Mouse (Mus musculus) forebrain, embryonic 12.5 days (tissue): ENCODE results near the gene Hdac6. TPM values are rescaled to one million over a fixed set of nuclear protein-coding genes. Genes with fewer than 3 reads are reported as not detected.

Experiments
- ATAC-seq: fragments of 200-750 bp; cut with Nextera tagmentation; 2 replicates; pipeline ENCODE4 v1.8.0; 2017; ENCODE audit warnings: moderate TSS enrichment; ENCODE audit not compliant: low FRiP score
- H3K27ac ChIP-seq: fragments of 300-500 bp; sonication (generic); 2 replicates; pipeline ENCODE4 v1.5.1; 2016; ENCODE audit warnings: mild to moderate bottlenecking
- H3K27me3 ChIP-seq: fragments of 300-500 bp; sonication (generic); 2 replicates; pipeline ENCODE4 v1.6.1; 2016; ENCODE audit warnings: mild to moderate bottlenecking
- H3K36me3 ChIP-seq: fragments of 300-500 bp; sonication (generic); replicated peaks from 2 replicates; pipeline ENCODE4 v1.6.1; 2016; ENCODE audit warnings: mild to moderate bottlenecking
- H3K4me1 ChIP-seq: fragments of 300-500 bp; sonication (generic); 2 replicates; pipeline ENCODE4 v1.6.1; 2016
- H3K4me2 ChIP-seq: fragments of 300-500 bp; sonication (generic); 2 replicates; pipeline ENCODE4 v1.6.1; 2016; ENCODE audit warnings: mild to moderate bottlenecking, moderate library complexity
- H3K4me3 ChIP-seq: fragments of 300-500 bp; sonication (generic); replicated peaks from 2 replicates; pipeline ENCODE4 v1.5.1; 2016; ENCODE audit warnings: mild to moderate bottlenecking
- H3K9ac ChIP-seq: fragments of 300-500 bp; sonication (generic); 2 replicates; pipeline ENCODE4 v1.6.1; 2016; ENCODE audit warnings: mild to moderate bottlenecking
- H3K9me3 ChIP-seq: fragments of 300-500 bp; sonication (generic); 2 replicates; pipeline ENCODE4 v1.6.1; 2016
- WGBS: fragments of 180-500 bp; shearing (Covaris S2); methylation state at CpG from one replicate; pipeline ENCODE4 v1.1.7; 2016; 5-methylcytosine and 5-hydroxymethylcytosine counted together
- polyA plus RNA-seq: library from polyadenylated mRNA; unstranded; fragments of >200 nt; fragmentation: Nextera tagmentation; extraction: Ambion mirVana; gene quantifications from 2 replicates; pipeline ENCODE4 v1.2.1, GENCODE M21; 2016

Hdac6 gene
- 81.5 and 85.6 TPM in 2 replicates for polyA plus RNA-seq

DNA sequence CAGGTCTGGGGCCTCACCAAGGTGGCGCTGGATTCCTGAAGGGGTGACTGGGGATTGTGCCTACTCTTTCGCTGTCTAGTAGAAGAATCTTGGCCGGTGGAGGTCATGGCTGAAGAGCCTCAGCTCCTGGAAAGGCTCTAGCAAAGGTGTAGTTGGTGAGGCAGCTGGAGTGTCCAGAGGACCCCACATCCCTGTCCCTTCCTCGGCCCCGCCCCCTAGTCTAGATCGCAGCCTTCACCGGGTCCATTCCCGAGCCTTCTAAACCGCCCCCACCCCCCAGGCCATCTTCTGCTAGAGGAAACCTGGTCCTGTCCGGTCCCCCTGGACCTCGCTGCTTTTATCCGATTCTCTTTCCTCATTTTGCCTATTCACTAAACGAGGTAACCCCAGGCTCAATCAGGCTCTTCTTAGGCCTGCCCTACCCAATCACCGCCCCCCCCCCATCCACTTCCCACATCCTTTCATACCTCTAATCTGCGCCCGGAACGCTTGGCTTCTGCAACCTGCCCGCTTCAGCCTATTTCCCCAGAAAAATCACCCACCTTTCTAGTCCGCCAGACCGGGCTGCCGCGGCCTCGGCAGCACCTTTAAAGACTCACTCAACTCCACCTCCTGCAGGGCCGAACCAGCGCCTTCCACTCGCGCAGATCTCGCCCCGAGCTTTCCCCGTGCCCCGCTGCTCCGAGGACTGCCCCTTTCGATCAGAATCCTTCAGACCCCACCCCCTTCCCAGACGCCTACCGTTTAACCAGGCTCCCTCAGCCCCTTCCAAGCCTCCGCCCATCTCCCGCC is at the start of gene Hdac6:
Hdac6 (minus strand) TSS at position 782 of the 792 bp plus-strand sequence.
- H3K4me3 ChIP-seq, result peak within 1 kb of the TSS; percentile 46
- peaks cover 5% of the 10 kb centered on the region for H3K4me1 ChIP-seq
- WGBS, result 24% methylated on average over 36 of the region's 37 CpGs
- H3K36me3 ChIP-seq, result no peaks in the 10 kb centered on the region
- peak within 1 kb of the TSS; percentile 60 for H3K9ac ChIP-seq
- peak; percentile 57 for ATAC-seq
- no peaks in the 10 kb centered on the region for H3K9me3 ChIP-seq
- no peaks in the 10 kb centered on the region for H3K27me3 ChIP-seq
- H3K4me2 ChIP-seq, result peak within 1 kb of the TSS; percentile 60
- peak within 1 kb of the TSS; percentile 50; the same call in 1 of the 2 replicates for H3K27ac ChIP-seq

DNA sequence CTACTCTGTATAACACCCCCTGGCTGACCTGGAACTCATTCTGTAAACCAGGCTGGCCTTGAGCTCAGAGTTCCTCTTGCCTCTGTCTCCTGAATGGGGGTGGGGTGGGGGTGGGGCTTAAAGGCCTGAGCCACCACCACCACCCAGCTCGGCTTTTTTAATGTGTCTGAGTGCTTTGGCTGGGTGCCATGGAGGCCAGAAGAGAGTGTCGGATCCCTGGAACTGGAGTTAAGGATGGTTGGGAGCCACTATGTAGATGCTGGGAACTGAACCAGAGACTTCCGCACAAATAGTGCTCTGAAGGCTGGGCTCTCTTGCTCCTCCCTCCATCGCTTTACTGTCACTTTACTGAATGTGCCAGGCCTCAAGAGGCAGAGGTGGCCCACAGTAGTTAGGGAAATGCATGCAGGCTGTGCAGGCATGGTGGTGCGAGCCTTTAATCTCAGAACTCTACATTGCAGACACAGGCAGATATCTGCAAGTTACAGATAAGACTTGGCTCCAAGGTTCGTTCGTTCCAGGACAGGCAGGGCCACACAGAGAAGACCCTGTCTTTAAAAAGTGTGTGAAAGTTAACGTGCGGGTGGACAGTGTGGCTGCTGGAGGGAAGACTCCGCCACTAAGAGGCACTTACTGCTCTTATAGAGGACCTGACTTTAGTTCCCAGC is 45.5 kb upstream of the Hdac6 start:
- no peaks in the 10 kb centered on the region for H3K4me1 ChIP-seq
- WGBS, result 76% methylated on average over 10 of the region's 10 CpGs
- H3K36me3 ChIP-seq, result no peaks in the 10 kb centered on the region
- ATAC-seq, result no peak
- no peak overlapping the region for H3K9ac ChIP-seq
- no peaks in the 10 kb centered on the region for H3K27me3 ChIP-seq
- H3K4me2 ChIP-seq, result no peak overlapping the region
- no peaks in the 10 kb centered on the region for H3K9me3 ChIP-seq
- H3K4me3 ChIP-seq, result no peak overlapping the region
- H3K27ac ChIP-seq, result no peak overlapping the region

DNA sequence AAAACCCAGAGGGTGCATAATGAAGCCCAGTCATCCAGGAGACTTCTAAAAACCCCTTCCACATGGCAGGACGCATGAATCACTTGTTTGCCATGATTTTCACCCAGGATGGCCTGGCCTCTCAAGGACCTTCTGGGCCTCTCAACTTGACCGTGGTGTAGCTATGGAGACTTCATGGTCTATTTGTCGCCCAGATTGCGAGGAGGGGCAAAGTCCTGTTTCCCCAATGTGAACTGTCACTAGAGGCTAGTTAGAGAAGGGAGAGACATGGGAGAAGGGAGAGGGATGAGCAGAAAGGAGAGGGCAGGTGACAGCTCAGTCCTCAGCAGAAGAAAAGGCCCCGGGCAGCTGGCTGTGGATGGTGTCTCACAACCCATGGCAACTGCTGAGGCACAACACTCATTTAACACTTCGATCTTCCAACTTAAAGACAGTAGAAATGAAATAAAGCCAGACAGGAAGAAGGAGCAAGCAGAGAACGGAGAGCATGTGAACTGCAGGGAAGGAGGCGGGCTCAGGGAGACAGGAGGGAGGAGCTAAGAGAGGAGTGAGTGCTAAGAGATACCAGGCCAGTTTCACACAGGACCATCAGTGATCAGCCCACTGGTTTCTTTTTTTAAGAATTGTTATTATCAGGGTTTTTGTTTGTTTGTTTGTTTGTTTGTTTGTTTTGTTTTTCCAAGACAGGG is 44.8 kb upstream of the Hdac6 start:
- Histone ChIP-seq H3K9me3 (no peaks in the 10 kb centered on the region), H3K27ac (no peak overlapping the region), H3K9ac (no peak overlapping the region), H3K27me3 (no peaks in the 10 kb centered on the region), H3K4me3 (no peak overlapping the region), H3K36me3 (no peaks in the 10 kb centered on the region), H3K4me1 (no peaks in the 10 kb centered on the region), H3K4me2 (no peak overlapping the region)
- WGBS, result 67% methylated on average over 8 of the region's 8 CpGs
- no peak for ATAC-seq

DNA sequence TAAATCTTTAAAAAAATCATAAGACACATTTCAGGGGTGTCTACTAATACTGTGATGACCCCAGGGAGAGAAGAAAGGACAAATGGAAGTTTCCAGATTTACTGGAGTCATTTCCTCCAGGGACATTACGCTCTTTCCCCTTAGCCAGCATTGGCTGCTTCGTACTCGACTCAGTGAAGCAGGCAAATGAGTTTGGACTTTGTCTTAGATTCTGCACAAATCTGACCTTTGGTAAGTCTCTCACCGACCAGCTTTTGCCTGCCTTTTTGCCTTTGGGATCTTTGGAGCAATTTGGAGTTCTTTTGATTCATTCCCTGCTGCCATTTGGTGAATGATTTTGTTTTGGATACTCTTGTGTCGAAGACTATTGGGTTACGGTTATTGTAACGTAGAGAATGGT is 33.7 kb upstream of the Hdac6 start:
- Histone ChIP-seq H3K9ac (no peak overlapping the region), H3K27ac (no peak overlapping the region), H3K4me3 (no peak overlapping the region), H3K4me1 (no peaks in the 10 kb centered on the region), H3K4me2 (no peak overlapping the region), H3K36me3 (no peaks in the 10 kb centered on the region), H3K27me3 (no peaks in the 10 kb centered on the region), H3K9me3 (no peaks in the 10 kb centered on the region)
- ATAC-seq, result no peak
- WGBS, result 86% methylated on average over 7 of the region's 7 CpGs

DNA sequence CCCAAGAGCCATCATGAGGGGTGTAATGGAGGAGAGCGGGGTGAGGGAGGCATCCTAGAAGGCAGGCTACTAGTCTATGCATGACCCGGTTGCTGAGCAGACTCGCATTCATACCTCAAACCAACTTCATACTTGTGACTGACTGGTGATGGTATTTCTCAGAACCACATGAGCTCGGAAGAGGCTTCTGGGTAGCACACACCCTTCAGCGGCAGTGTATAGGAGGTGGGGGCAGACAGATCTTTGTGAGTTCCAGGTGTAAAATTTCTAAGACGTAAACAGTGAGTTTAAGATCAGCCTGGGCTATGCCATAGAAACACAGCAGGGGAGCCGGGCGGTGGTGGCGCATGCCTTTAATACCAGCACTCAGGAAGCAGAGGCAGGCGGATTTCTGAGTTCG is 30.2 kb upstream of the Hdac6 start, which contains the start of gene Gata1:
Gata1 (minus strand) TSS at position 180 of the 400 bp plus-strand sequence.
- no peak for ATAC-seq
- H3K4me2 ChIP-seq, result no peak within 1 kb of the TSS
- no peak within 1 kb of the TSS for H3K9ac ChIP-seq
- WGBS, result 88% methylated on average over 11 of the region's 11 CpGs
- H3K4me3 ChIP-seq, result no peak within 1 kb of the TSS
- H3K9me3 ChIP-seq, result no peaks in the 10 kb centered on the region
- no peaks in the 10 kb centered on the region for H3K27me3 ChIP-seq
- H3K27ac ChIP-seq, result no peak within 1 kb of the TSS
- H3K4me1 ChIP-seq, result no peaks in the 10 kb centered on the region
- H3K36me3 ChIP-seq, result no peaks in the 10 kb centered on the region

DNA sequence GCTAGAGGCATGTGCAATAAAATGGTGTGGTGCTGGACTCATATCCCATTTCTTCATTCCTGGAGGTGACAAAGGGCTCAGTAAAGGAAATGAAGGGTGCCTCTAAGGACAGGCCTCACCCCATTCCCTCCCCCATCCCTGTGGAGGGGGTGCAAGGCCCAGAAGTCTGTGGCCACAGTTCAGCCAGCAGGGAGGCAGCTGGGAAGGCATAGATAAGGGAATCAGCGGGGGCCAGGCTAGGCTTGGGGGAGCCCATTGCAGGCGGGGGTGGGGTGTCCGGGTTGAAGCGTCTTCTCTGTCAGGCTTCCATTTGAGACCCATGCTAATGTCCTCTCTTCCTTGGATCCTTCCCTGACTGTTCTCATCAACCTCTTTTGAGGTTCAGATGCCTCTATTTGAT is 23.6 kb upstream of the Hdac6 start:
- Histone ChIP-seq H3K27ac (no peak overlapping the region), H3K4me2 (no peak overlapping the region), H3K9me3 (peaks cover 1% of the 10 kb centered on the region; the same call in 1 of the 2 replicates), H3K9ac (no peak overlapping the region), H3K36me3 (no peaks in the 10 kb centered on the region), H3K4me1 (no peaks in the 10 kb centered on the region), H3K27me3 (no peaks in the 10 kb centered on the region), H3K4me3 (no peak overlapping the region)
- ATAC-seq, result no peak
- 68% methylated on average over 4 of the region's 4 CpGs for WGBS

DNA sequence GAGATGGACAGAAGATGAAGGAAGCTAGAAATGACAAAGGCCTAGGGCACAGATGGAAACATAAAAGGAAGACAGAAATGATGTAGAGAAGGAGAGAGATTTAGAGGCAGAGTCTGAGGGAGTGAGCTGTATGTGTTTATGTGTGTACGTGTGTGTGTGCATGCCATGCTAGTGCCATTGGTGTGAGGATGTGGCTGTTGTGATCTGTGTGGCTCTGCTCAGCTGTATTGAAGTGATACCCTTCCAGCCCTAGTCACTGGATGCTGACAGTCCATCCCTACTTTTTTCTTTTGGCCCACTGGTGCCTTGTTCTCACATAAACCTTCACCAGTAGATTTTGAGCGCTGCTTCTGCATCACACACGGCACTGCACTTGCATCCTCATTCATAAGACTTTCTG is 21.2 kb upstream of the Hdac6 start:
- Histone ChIP-seq H3K9ac (no peak overlapping the region), H3K27me3 (no peaks in the 10 kb centered on the region), H3K9me3 (peaks cover 4% of the 10 kb centered on the region; the same call in 1 of the 2 replicates), H3K4me2 (no peak overlapping the region), H3K36me3 (no peaks in the 10 kb centered on the region), H3K4me1 (no peaks in the 10 kb centered on the region), H3K4me3 (no peak overlapping the region), H3K27ac (no peak overlapping the region)
- ATAC-seq, result no peak
- 90% methylated on average over 3 of the region's 3 CpGs for WGBS

DNA sequence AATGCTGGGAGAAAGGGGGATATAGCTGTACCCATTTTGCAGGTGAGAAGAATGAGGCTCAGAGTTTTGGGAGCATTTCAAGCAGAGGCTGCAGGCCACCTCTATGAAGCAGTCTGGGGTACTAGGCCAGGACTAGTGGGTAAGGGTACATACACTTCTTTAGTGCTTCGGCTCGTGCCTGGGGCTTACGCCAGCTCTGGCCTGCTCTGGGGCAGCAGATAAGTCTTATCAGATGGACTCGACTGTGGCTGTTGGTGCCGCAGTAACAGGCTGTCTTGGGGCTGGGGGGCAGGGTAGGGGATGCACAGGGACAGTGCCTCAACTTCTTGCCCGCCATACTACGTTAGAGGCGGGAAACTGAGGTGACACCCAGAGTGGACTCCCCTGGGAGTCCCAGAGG is 20.5 kb upstream of the Hdac6 start:
- H3K4me2 ChIP-seq, result no peak overlapping the region
- no peaks in the 10 kb centered on the region for H3K36me3 ChIP-seq
- no peak for ATAC-seq
- H3K27ac ChIP-seq, result no peak overlapping the region
- peaks cover 4% of the 10 kb centered on the region; the same call in 1 of the 2 replicates for H3K9me3 ChIP-seq
- no peak overlapping the region for H3K9ac ChIP-seq
- no peaks in the 10 kb centered on the region for H3K4me1 ChIP-seq
- no peaks in the 10 kb centered on the region for H3K27me3 ChIP-seq
- WGBS, result 91% methylated on average over 8 of the region's 8 CpGs
- no peak overlapping the region for H3K4me3 ChIP-seq

DNA sequence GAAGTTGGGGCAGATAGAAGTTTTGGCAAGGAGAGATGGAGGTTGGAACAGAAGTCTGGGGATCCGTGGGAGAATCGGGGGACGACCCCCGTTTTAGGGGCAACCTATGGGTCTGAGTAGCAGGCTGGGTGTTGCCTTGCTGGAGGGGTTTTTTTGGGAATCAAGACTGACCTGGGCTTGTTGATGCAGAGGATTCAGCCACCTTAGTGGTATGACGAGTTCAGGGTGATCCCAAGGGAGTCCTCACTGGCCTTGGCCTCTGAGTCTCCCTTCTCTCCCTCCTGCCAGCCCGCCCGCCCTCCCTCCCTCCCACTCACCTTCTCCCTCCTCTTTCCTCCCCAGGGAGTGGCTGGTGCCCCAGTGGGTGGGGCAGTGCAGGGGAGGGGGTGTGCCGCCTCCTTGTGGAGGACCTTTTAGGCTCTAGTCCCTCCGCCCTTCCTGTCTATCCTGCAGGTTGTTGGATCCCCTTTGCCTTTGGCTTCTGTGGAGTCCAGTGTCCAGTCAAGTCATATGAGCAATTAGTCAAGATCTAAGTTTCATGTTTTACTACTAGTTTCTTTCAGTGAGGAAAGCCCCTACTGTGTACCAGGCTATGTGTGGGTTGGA is 20.0 kb upstream of the Hdac6 start:
- Histone ChIP-seq H3K4me1 (no peaks in the 10 kb centered on the region), H3K27me3 (no peaks in the 10 kb centered on the region), H3K9me3 (peaks cover 4% of the 10 kb centered on the region; the same call in 1 of the 2 replicates), H3K27ac (no peak overlapping the region), H3K4me2 (no peak overlapping the region), H3K9ac (no peak overlapping the region), H3K4me3 (no peak overlapping the region), H3K36me3 (no peaks in the 10 kb centered on the region)
- WGBS, result 91% methylated on average over 7 of the region's 9 CpGs
- no peak for ATAC-seq

DNA sequence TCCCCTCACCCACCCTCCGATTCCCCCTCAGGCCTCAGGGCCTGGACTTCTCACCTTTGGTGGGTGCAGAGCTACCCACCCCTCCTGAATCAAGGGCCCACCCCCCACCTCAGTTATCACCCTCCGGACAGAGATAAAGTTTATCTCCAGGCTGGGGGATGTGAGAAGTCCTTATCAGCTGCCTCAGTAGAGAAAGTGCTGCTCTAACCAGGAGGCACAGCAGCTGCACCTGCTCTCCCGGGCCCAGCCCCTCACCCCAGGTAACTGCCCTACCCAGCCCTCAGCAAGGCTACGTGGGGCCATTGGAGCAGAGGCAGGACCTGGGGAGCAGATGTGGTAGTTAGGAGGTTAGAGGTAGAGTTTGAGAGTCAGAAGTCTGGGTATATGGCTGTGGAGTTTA is 18.5 kb upstream of the Hdac6 start:
- ATAC-seq, result no peak
- H3K9ac ChIP-seq, result no peak overlapping the region
- H3K9me3 ChIP-seq, result peaks cover 4% of the 10 kb centered on the region; the same call in 1 of the 2 replicates
- H3K4me2 ChIP-seq, result no peak overlapping the region
- H3K27ac ChIP-seq, result no peak overlapping the region
- H3K4me1 ChIP-seq, result no peaks in the 10 kb centered on the region
- H3K36me3 ChIP-seq, result no peaks in the 10 kb centered on the region
- no peaks in the 10 kb centered on the region for H3K27me3 ChIP-seq
- 85% methylated on average over 4 of the region's 4 CpGs for WGBS
- H3K4me3 ChIP-seq, result no peak overlapping the region

DNA sequence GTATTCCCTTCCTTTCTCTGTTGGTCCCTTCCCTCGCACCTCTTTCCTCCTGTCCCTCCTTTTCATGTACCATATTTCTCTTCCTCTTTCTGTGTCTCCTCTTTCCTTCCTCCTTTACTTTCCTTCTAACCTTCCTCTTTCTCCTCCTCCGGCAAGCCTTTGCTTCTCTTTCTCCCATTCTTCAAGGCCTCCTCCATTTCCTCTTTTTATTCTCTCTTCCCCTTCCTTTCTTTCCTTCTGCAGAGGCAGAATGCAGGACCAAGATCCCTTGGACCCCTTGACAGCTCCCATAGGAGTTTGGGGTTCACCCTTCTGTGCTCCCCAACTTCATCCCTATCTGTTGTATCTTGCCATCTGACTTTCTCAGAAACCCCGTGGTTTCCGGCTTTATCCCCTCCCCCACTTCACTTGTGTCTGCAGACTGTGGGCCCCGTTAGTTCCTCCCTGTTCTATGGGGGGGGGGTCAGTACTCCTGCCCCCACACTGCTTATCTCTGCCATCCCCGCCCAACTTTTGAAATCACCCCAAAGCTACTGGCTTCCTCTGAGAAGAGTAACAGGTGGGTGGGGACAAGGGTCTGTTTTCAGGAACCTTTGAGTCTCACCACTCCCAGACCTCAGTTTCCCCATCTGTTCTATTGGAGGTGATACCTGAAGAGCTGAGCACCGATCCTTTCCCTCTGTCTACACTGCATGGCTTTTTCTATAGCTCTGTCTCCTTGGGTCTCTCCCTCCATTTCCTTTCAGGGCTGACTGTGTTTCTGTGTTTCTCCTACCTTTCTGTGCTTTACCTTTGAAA is 16.3 kb upstream of the Hdac6 start:
- no peak overlapping the region for H3K4me2 ChIP-seq
- H3K27ac ChIP-seq, result no peak overlapping the region
- no peak overlapping the region for H3K9ac ChIP-seq
- no peaks in the 10 kb centered on the region for H3K4me1 ChIP-seq
- ATAC-seq, result no peak
- no peaks in the 10 kb centered on the region for H3K27me3 ChIP-seq
- H3K36me3 ChIP-seq, result no peaks in the 10 kb centered on the region
- peaks cover 4% of the 10 kb centered on the region; the same call in 1 of the 2 replicates for H3K9me3 ChIP-seq
- WGBS, result 78% methylated on average over 7 of the region's 7 CpGs
- no peak overlapping the region for H3K4me3 ChIP-seq
